Mouse (Mus musculus): Measurements from ENCODE around the gene Cd93.

GRCm38 (mm10) chr2:148442710-148443109, 653 bp downstream of the Cd93 start:
- TF ChIP-seq CTCF (IDR thresholded peaks at IDR 0.05) (no peak), EP300 (IDR thresholded peaks at IDR 0.05; ENCODE audit: insufficient read depth, low read depth, low read length) (no peak), POLR2A (IDR thresholded peaks at IDR 0.05; ENCODE audit: insufficient read depth, low read depth, low read length) (no peak)

Measured in heart, adult 2 months (tissue).